Mouse (Mus musculus) hindlimb bud, embryonic 11.5 days (tissue): ENCODE measurements around the gene Dpy19l3.

ENCODE experiments used
- DNase-seq: peaks from one replicate; pipeline ENCODE4 v3.0.0-alpha.2; 2012; ENCODE audit warnings: low read depth, low spot score; ENCODE audit errors: extremely low spot score

Gene Dpy19l3

GRCm38 (mm10) chr7:35754033-35754885, at the start of gene Dpy19l3:
TSS of gene Dpy19l3 (minus strand) at chr7:35754454.
- DNase-seq = peak; percentile 31

GRCm38 (mm10) chr7:35802906-35803595, 48.8 kb upstream of the Dpy19l3 start, which contains the start of gene Zfp507:
TSS of gene Zfp507 (minus strand) at chr7:35803003.
- peak; percentile 66 for DNase-seq

- DNase-seq = no peak
Measured at GRCm38 (mm10) chr7:35802201-35802905, 48.1 kb upstream of the Dpy19l3 start.

- DNase-seq = no peak
Measured at GRCm38 (mm10) chr7:35796123-35796522, 41.9 kb upstream of the Dpy19l3 start.

- no peak for DNase-seq
Measured at GRCm38 (mm10) chr7:35794145-35794664, 40.0 kb upstream of the Dpy19l3 start.

- DNase-seq = no peak
Measured at GRCm38 (mm10) chr7:35792150-35792848, 38.0 kb upstream of the Dpy19l3 start.

GRCm38 (mm10) chr7:35790926-35791325, 36.7 kb upstream of the Dpy19l3 start:
- DNase-seq = no peak

GRCm38 (mm10) chr7:35790201-35790600, 35.9 kb upstream of the Dpy19l3 start:
- DNase-seq = no peak

GRCm38 (mm10) chr7:35785579-35785978, 31.3 kb upstream of the Dpy19l3 start:
- DNase-seq = no peak

GRCm38 (mm10) chr7:35782252-35782651, 28.0 kb upstream of the Dpy19l3 start:
- DNase-seq = no peak

GRCm38 (mm10) chr7:35774127-35774526, 19.9 kb upstream of the Dpy19l3 start:
- no peak for DNase-seq

GRCm38 (mm10) chr7:35772347-35772746, 18.1 kb upstream of the Dpy19l3 start:
- DNase-seq = no peak

- DNase-seq = no peak
Measured at GRCm38 (mm10) chr7:35771106-35771505, 16.9 kb upstream of the Dpy19l3 start.

- no peak for DNase-seq
Measured at GRCm38 (mm10) chr7:35770122-35770521, 15.9 kb upstream of the Dpy19l3 start.

- DNase-seq = no peak
Measured at GRCm38 (mm10) chr7:35764461-35764860, 10.2 kb upstream of the Dpy19l3 start.

GRCm38 (mm10) chr7:35761801-35762200, 7.5 kb upstream of the Dpy19l3 start:
- DNase-seq = no peak

GRCm38 (mm10) chr7:35759602-35760001, 5.3 kb upstream of the Dpy19l3 start:
- DNase-seq = no peak

- no peak for DNase-seq
Measured at GRCm38 (mm10) chr7:35756510-35757440, 2.5 kb upstream of the Dpy19l3 start.

- no peak for DNase-seq
Measured at GRCm38 (mm10) chr7:35754886-35755168, 573 bp upstream of the Dpy19l3 start.
